Mouse (Mus musculus): ENCODE results near the gene Scamp3.
"Not testable (repeated sequence)": the region's sequence is repeated elsewhere in the genome, so short reads cannot be mapped to it uniquely, and the experiment has no call there.

The Scamp3 gene

GRCm38 (mm10) chr3:89199839-89200238, 22.6 kb downstream of the Scamp3 start:
- no peak for DNase-seq

- peak; percentile 88 for DNase-seq
Measured at GRCm38 (mm10) chr3:89202253-89203141, 25.2 kb downstream of the Scamp3 start, which contains the start of gene Gba. Gene Gba, plus strand, starts transcription at chr3:89202928.

- DNase-seq, result no peak
Measured at GRCm38 (mm10) chr3:89203142-89203514, 25.9 kb downstream of the Scamp3 start.

GRCm38 (mm10) chr3:89206079-89206478, 28.8 kb downstream of the Scamp3 start:
- DNase-seq, result no peak

- DNase-seq, result no peak
Measured at GRCm38 (mm10) chr3:89206695-89207094, 29.4 kb downstream of the Scamp3 start.

- no peak for DNase-seq
Measured at GRCm38 (mm10) chr3:89208075-89208657, 30.9 kb downstream of the Scamp3 start.

GRCm38 (mm10) chr3:89208736-89209135, 31.5 kb downstream of the Scamp3 start:
- no peak for DNase-seq

GRCm38 (mm10) chr3:89209731-89210130, 32.5 kb downstream of the Scamp3 start:
- DNase-seq, result no peak

- DNase-seq, result no peak
Measured at GRCm38 (mm10) chr3:89210162-89210561, 32.9 kb downstream of the Scamp3 start.

GRCm38 (mm10) chr3:89210731-89211130, 33.5 kb downstream of the Scamp3 start:
- DNase-seq, result no peak

GRCm38 (mm10) chr3:89213803-89214530, 36.7 kb downstream of the Scamp3 start:
- DNase-seq, result peak; percentile 89

GRCm38 (mm10) chr3:89214681-89215411, 37.6 kb downstream of the Scamp3 start, which contains the start of gene Thbs3:
Gene Thbs3, plus strand, starts transcription at chr3:89215180.
- DNase-seq, result no peak

GRCm38 (mm10) chr3:89215853-89216252, 38.6 kb downstream of the Scamp3 start:
- peak; percentile 87 for DNase-seq

- not testable (repeated sequence) for DNase-seq
Measured at GRCm38 (mm10) chr3:89216407-89216806, 39.1 kb downstream of the Scamp3 start.

- no peak for DNase-seq
Measured at GRCm38 (mm10) chr3:89218271-89218670, 41.0 kb downstream of the Scamp3 start.

- DNase-seq, result no peak
Measured at GRCm38 (mm10) chr3:89219546-89219945, 42.3 kb downstream of the Scamp3 start.

- no peak for DNase-seq
Measured at GRCm38 (mm10) chr3:89221167-89221566, 43.9 kb downstream of the Scamp3 start.

- no peak for DNase-seq
Measured at GRCm38 (mm10) chr3:89224796-89225195, 47.5 kb downstream of the Scamp3 start.

- no peak for DNase-seq
Measured at GRCm38 (mm10) chr3:89225321-89225815, 48.1 kb downstream of the Scamp3 start.

GRCm38 (mm10) chr3:89225918-89226317, 48.6 kb downstream of the Scamp3 start:
- DNase-seq, result no peak

- no peak for DNase-seq
Measured at GRCm38 (mm10) chr3:89226361-89226760, 49.1 kb downstream of the Scamp3 start.

- DNase-seq, result no peak
Measured at GRCm38 (mm10) chr3:89226900-89227299, 49.6 kb downstream of the Scamp3 start, which contains the start of gene Mtx1. Gene Mtx1, minus strand, starts transcription at chr3:89227088.

Measured in thymus, postnatal 14 days (tissue).